Mouse (Mus musculus): ENCODE measurements around the gene Mcpt9.
"Not testable (repeated sequence)": the region's sequence is repeated elsewhere in the genome, so short reads cannot be mapped to it uniquely, and the experiment has no call there.

Mcpt9 gene

GRCm38 (mm10) chr14:56030395-56030794 lies at the start of gene Mcpt9:
TSS of gene Mcpt9 (minus strand) at chr14:56030495.
- not testable (repeated sequence) for DNase-seq

GRCm38 (mm10) chr14:56062213-56062612 lies 31.9 kb upstream of the Mcpt9 start, which contains the start of gene Mcpt4:
TSS of gene Mcpt4 (minus strand) at chr14:56062313.
- not testable (repeated sequence) for DNase-seq

GRCm38 (mm10) chr14:56057722-56058121 lies 27.4 kb upstream of the Mcpt9 start:
- no peak for DNase-seq

GRCm38 (mm10) chr14:56055408-56055807 lies 25.1 kb upstream of the Mcpt9 start:
- no peak for DNase-seq

- DNase-seq: not testable (repeated sequence)
Measured at GRCm38 (mm10) chr14:56041792-56042191, 11.5 kb upstream of the Mcpt9 start, which contains the start of gene Mcpt2. TSS of gene Mcpt2 (plus strand) at chr14:56042041.

- DNase-seq: no peak
Measured at GRCm38 (mm10) chr14:56034433-56034832, 4.1 kb upstream of the Mcpt9 start.

GRCm38 (mm10) chr14:56021305-56021704 lies 9.0 kb downstream of the Mcpt9 start:
- DNase-seq: not testable (repeated sequence)

- DNase-seq: no peak
Measured at GRCm38 (mm10) chr14:56019446-56019845, 10.8 kb downstream of the Mcpt9 start.

GRCm38 (mm10) chr14:56017671-56018070 lies 12.6 kb downstream of the Mcpt9 start, which contains the start of gene Mcpt1:
TSS of gene Mcpt1 (plus strand) at chr14:56017971.
- not testable (repeated sequence) for DNase-seq

GRCm38 (mm10) chr14:56013924-56014323 lies 16.4 kb downstream of the Mcpt9 start:
- DNase-seq: no peak

- DNase-seq: no peak
Measured at GRCm38 (mm10) chr14:56013147-56013546, 17.1 kb downstream of the Mcpt9 start.

- DNase-seq: not testable (repeated sequence)
Measured at GRCm38 (mm10) chr14:55987464-55987863, 42.8 kb downstream of the Mcpt9 start.
